Mouse (Mus musculus): Measurements from ENCODE around the gene Dst. TPM values are rescaled to one million over a fixed set of nuclear protein-coding genes. Genes with fewer than 3 reads are reported as not detected.

The Dst gene
- total RNA-seq, 2 experiments from 2014 or later: 317 TPM

GRCm38 (mm10) chr1:33966328-33966727, 58.3 kb downstream of the Dst start:
- DNase-seq: peak in 1 of 2 experiments; percentile 48
- intact Hi-C loops (cut with DNase I): loop anchor here (5.0 to 10.0 kb wide), 2 partner anchors 212 to 299 kb away; partner anchors contain the start of genes Bag2 and Prim2

- no peak for DNase-seq
- intact Hi-C loops (cut with DNase I): loop anchor here (5.0 to 10.0 kb wide), 2 partner anchors 212 to 300 kb away; partner anchors contain the start of genes Bag2 and Prim2
These were observed 59.2 kb downstream of the Dst start for GRCm38 (mm10) chr1:33967206-33967605.

- intact Hi-C loops (cut with DNase I): loop anchor here (5.0 to 10.0 kb wide), 2 partner anchors 215 to 303 kb away; partner anchors contain the start of genes Bag2 and Prim2
- no peak for DNase-seq
These were observed 61.9 kb downstream of the Dst start for GRCm38 (mm10) chr1:33969910-33970309.

DNA sequence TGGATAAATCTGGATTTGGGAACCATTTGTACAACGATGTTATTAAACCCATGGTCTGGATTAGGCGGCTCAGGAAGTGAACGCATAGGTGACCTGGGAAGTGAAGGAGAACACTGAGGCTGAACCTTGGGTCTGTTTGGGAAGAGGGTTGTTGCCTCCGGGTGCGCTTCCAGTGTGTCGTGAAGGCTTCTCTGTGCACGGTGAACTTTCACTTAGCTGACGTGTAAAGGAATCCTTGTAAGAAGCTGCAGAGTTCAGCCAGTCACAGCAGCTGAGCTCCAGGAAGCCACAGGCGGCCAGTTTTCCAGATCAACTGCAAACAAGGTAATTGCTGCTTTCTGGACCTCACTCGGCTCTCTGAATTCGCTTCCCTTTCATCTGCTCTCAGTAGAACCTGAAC, 66.4 kb downstream of the Dst start:
- intact Hi-C loops (cut with DNase I): no loop called here

GRCm38 (mm10) chr1:33975333-33975732, 67.3 kb downstream of the Dst start:
- no peak for DNase-seq
- intact Hi-C loops (cut with DNase I): no loop called here

More for the DNA sequence above, 66.4 kb downstream of the Dst start:
- DNase-seq: no peak

- DNase-seq: no peak
- intact Hi-C loops (cut with DNase I): no loop called here
These were observed 69.8 kb downstream of the Dst start for GRCm38 (mm10) chr1:33977832-33978231.

GRCm38 (mm10) chr1:33980420-33980819, 72.4 kb downstream of the Dst start:
- intact Hi-C loops (cut with DNase I): no loop called here

GRCm38 (mm10) chr1:33989643-33990042, 81.6 kb downstream of the Dst start:
- DNase-seq: no peak
- intact Hi-C loops (cut with DNase I): no loop called here

More at GRCm38 (mm10) chr1:33980420-33980819, 72.4 kb downstream of the Dst start:
- no peak for DNase-seq

- intact Hi-C loops (cut with DNase I): no loop called here
- no peak for DNase-seq
These were observed 83.0 kb downstream of the Dst start for GRCm38 (mm10) chr1:33991067-33991466.

DNA sequence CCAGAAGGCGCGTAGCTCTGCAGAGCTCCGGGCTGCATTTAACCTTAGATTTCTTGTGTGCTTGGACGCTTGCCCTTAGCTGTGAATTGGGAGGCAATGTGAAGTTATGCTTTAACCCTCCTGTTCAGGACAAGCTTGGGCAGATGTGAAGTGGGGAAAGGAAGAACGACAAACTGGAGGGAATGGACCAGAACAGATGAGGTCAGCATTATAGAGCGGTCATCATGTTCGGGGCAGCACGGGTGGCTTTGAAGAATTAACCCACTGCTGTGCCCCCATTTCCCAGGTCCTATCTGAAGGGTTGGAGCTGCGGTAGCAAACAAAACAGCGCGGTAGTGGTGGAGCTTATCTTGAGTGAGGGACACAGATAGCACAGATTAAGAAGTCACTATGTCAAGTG, 84.8 kb downstream of the Dst start:
- intact Hi-C loops (cut with DNase I): no loop called here
- no peak for DNase-seq

DNA sequence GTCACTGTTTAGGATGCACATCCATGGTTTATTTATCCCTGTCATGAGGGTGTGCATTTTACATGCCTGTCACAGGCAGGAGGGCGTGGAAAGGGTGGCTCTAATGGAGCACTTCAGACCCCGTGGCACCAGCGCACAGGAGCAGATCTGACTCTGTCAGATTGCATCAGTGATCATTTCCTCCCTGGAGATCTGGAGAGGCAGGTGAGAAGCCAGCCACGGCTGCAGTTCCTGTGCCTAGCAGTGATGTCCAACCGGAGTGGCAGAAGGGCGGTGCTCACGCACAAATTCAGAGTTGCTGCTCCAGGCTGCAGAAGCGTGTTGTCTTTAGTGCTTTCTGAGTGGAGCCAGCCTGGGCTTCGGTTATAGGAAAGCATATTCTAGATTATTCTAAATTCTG, 86.2 kb downstream of the Dst start:
- intact Hi-C loops (cut with DNase I): no loop called here
- DNase-seq: no peak

GRCm38 (mm10) chr1:33995386-33995785, 87.4 kb downstream of the Dst start:
- DNase-seq: no peak
- intact Hi-C loops (cut with DNase I): no loop called here

- intact Hi-C loops (cut with DNase I): no loop called here
- DNase-seq: no peak
These were observed 88.3 kb downstream of the Dst start for GRCm38 (mm10) chr1:33996105-33996887.

DNA sequence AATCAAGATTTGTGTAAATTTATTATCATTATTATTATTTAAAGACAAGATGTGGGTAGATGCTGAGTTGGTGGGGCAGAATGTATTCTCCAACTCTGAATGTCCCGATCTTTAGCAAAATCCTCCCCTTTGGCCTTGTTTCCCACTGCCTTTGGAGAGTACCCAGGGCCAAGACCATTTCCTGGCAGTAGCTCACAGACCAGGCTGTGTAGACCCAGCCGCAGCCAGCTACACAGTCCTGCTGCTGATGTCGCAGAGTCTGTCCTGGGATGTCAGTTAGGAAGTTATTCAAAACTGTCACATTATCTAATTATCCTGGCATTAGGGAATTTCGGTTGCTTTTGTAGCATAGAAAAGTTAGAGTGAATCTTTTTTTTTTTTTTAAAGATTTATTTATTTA, 94.3 kb downstream of the Dst start:
- no peak for DNase-seq
- intact Hi-C loops (cut with DNase I): loop anchor here (10.0 kb wide), 1 partner anchor 412 kb away; no protein-coding TSS in a partner anchor

DNA sequence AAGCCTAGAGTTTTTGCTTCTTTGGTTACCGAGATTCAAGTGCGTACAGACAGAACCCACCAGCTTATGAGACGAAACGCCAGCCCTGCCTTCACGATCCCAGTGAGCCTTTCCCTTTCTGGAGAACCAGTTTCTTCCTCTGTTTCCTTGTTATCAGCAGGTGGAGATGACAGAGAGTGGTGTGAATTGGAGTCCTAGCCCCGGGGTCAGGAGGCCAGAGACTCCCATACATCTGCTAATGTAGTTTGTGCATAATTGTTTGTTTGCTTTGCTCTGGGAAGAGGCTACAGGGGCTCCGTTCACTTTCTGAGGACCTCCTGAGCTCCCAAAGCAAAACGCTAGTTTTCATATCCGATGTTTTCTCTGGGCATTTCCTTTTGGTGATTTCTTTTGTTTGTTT, 94.9 kb downstream of the Dst start:
- no peak for DNase-seq
- intact Hi-C loops (cut with DNase I): loop anchor here (10.0 kb wide), 1 partner anchor 412 kb away; no protein-coding TSS in a partner anchor

GRCm38 (mm10) chr1:34005238-34005725, 97.3 kb downstream of the Dst start:
- intact Hi-C loops (cut with DNase I): loop anchor here (10.0 kb wide), 1 partner anchor 410 kb away; no protein-coding TSS in a partner anchor
- no peak for DNase-seq

- intact Hi-C loops (cut with DNase I): loop anchor here (2.0 to 10.0 kb wide), 3 partner anchors 109 to 409 kb away; no protein-coding TSS in a partner anchor
- peak; percentile 74 to 78 for DNase-seq
These were observed 98.0 kb downstream of the Dst start for GRCm38 (mm10) chr1:34005726-34006638.

- no peak for DNase-seq
- intact Hi-C loops (cut with DNase I): loop anchor here (2.0 to 10.0 kb wide), 3 partner anchors 108 to 408 kb away; no protein-coding TSS in a partner anchor
These were observed 98.9 kb downstream of the Dst start for GRCm38 (mm10) chr1:34006828-34007361.

DNA sequence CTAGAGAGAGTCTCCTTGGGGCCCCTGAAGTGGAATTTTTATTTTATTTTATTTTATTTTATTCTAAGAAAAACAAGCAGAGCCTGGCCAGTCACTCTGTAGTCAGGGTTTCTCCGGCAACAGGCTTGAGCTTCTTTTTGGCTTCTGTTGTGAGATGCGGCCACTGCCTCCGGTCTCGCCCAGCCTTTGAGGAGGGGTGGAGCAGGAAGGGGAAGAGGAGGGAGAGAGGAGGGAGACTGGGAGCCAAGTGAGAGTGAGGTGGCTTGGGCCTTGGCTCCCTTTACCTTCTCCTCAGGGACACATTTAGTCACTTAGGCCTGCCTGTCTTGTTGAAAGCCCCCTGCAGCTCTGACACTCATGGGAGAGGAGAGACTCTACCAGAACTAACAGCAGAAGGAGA, 99.4 kb downstream of the Dst start:
- DNase-seq: peak in 1 of 2 experiments; percentile 37
- intact Hi-C loops (cut with DNase I): loop anchor here (2.0 to 10.0 kb wide), 3 partner anchors 107 to 407 kb away; no protein-coding TSS in a partner anchor

DNA sequence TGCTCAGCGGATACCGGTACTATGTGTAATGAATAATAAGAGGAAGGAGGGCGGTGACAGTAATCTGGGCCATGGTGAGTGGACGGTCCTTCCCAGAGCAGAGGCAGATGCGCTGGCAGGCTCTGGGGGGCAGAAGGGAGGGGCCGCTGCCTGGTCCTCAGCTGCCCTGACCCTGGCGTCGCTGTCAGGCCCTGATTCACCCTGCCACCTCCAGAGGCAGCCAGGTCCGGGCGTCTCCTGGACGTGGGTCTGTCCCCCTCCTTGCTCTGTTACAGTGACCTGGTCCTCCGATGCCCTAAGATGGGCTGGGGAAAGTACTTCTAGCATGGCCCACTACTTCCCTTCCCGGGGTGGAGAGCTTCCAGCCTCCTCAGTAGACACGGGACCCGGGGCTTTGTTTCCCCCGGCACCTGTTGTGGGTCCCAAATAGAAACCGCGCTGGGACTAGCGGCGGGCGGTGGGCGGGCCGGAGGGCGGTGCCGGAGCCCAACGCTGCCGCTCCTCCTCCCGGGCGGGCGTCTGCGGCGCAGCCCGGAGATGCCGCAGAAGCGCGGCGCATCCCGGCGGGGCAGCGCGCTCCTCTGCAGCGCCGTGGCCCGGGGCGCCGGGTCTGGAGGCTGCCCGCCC, 103.1 kb downstream of the Dst start:
- intact Hi-C loops (cut with DNase I): loop anchor here (2.0 kb wide), 1 partner anchor 50 kb away; no protein-coding TSS in a partner anchor
- DNase-seq: peak; percentile 86 to 87
